Comparison of ENCODE assay signal across 10 mouse cellular contexts in the genomic region with DNA sequence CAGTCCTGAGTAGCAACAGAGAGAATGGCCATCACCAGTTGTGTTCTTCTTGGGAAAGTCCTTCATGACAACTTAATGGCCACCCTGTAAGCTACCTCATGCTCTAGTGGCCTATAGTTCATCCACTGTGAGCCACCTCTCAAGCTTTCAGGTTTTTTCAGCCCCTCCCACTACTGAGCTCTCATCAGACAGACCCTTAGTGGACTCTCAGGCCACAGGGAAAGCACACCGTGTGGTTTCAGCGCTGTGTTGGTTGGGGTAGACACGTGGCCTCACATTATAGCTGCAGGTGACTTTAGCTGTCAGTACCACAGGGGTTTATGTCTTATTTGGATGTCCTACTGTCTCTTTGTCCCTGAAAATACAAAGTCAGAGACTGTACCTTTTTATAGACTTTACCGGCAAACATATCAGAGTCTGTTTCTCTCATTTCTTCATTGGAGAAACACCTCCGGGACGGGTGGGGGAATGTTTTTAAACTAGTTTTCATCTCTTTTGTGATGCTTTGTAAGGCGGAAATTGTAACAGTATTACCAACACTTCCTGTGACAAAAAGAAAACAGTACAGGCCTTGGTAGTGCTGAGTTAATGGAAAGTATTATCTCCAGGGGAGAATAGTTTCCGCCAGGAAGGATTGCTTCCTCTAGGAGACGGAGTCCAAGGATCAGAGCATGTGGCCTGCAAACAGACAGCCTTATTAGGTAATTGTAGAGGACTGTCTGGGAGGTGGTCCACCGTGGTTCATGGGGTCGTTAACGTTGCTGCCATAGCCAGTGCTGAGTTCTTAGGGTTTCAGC. TPM values are rescaled to one million over a fixed set of nuclear protein-coding genes. Genes with fewer than 3 reads are reported as not detected.
A peak's percentile ranks its signal among the peaks of the same experiment; 100 is the strongest.
DNase-seq lines count a peak whose midpoint lies in the region; ATAC-seq and TF ChIP-seq lines count a peak whose summit lies in the region.
"Had no signal": no experiment of that assay in that cellular context is flagged by ENCODE, and none has a peak within 500 bp of the region (broad histone marks: within the 10 kb centered on the region; RNA-seq: fewer than 3 reads in every experiment).

No protein-coding gene starts in this region.

- WGBS in intestine, postnatal 0 days = 57% methylated on average over 12 of the region's 12 CpGs

- no peaks in the 10 kb centered on the region for H3K9me3 ChIP-seq in intestine, postnatal 0 days (ENCODE audit: control insufficient read depth)
- H3K9me3 ChIP-seq: hindbrain, embryonic 10.5 days; midbrain, embryonic 12.5 days had no signal

- H3K9ac ChIP-seq in intestine, postnatal 0 days (ENCODE audit: low read depth, low read length) = no peak overlapping the region
- H3K9ac ChIP-seq: midbrain, embryonic 12.5 days had no signal

- peak; percentile 32 for ATAC-seq in activated CD4-positive, CD25-positive, alpha-beta regulatory T cell, adult 4 months
- ATAC-seq in intestine, postnatal 0 days = peak; percentile 79
- ATAC-seq in erythroblast, adult 5-6 weeks (replicated peaks; ENCODE audit: low FRiP score, poor library complexity, severe bottlenecking) = no peak

- TF ChIP-seq CTCF in intestine, postnatal 0 days (IDR thresholded peaks at IDR 0.05; ENCODE audit: low read depth) = no peak

- H3K4me2 ChIP-seq in intestine, postnatal 0 days (replicated peaks; ENCODE audit: low read depth) = no peak overlapping the region
- H3K4me2 ChIP-seq: midbrain, embryonic 12.5 days had no signal

- no peak overlapping the region for H3K4me3 ChIP-seq in intestine, postnatal 0 days (ENCODE audit: low read depth, low read length)
- H3K4me3 ChIP-seq: hindbrain, embryonic 10.5 days; midbrain, embryonic 12.5 days had no signal

- H3K27ac ChIP-seq in intestine, postnatal 0 days (ENCODE audit: low read depth, low read length) = peak overlapping the region; percentile 46
- H3K27ac ChIP-seq: hindbrain, embryonic 10.5 days; midbrain, embryonic 12.5 days had no signal

- H3K27me3 ChIP-seq in intestine, postnatal 0 days (replicated peaks; ENCODE audit: control insufficient read depth, insufficient read depth, low read length) = no peaks in the 10 kb centered on the region
- H3K27me3 ChIP-seq: midbrain, embryonic 12.5 days had no signal

- peak; percentile 60 for DNase-seq in kidney, adult 9 months
- no peak for DNase-seq in kidney, postnatal 4 days
- DNase-seq in CD4-positive helper T cell, adult 2 months (ENCODE audit: low read depth, low spot score) = peak; percentile 68
- DNase-seq in frontal cortex, postnatal 10 days (ENCODE audit: low spot score in 2 of 2) = no peak
- DNase-seq: adrenal gland, postnatal 10 days had no signal

- H3K36me3 ChIP-seq in intestine, postnatal 0 days (ENCODE audit: control insufficient read depth, insufficient read depth) = no peaks in the 10 kb centered on the region; the same call in 1 of the 2 replicates
- H3K36me3 ChIP-seq: midbrain, embryonic 12.5 days had no signal

- 0 out of 2 replicates have a peak, but pooled peaks cover 2% of the 10 kb centered on the region for H3K4me1 ChIP-seq in intestine, postnatal 0 days (replicated peaks; ENCODE audit: control insufficient read depth, insufficient read depth, low read length)

RNA-seq across cellular contexts. Expression of a gene that starts 33.5 kb away (rescaled TPM):
- polyA plus RNA-seq in activated CD4-positive, CD25-positive, alpha-beta regulatory T cell, adult 4 months (2017; shearing (Covaris generic)) = 10 to 100 TPM; 37.4 to 38.3 TPM
- 3.7 and 4.4 TPM in 2 replicates for polyA plus RNA-seq in intestine, postnatal 0 days (2015; fragmentation: Nextera tagmentation; extraction: Ambion mirVana)
- total RNA-seq in erythroblast, adult 5-6 weeks (2015; ENCODE audit: low replicate concordance) = 35.5 and 39.6 TPM in 2 replicates
- total RNA-seq in erythroblast, adult 5-6 weeks (2017; ENCODE audit: low replicate concordance) = 21.8 and 21.9 TPM in 2 replicates

Comparison
In these comparisons a context has a peak if more than half of its experiments do, and no peak if none do; other contexts are left out.
1. DNase-seq: peak in kidney, adult 9 months (single experiment) and CD4-positive helper T cell, adult 2 months (single experiment); none in kidney, postnatal 4 days (0 of 2) and frontal cortex, postnatal 10 days (0 of 2).